Mouse (Mus musculus) lung, postnatal 0 days (tissue): ENCODE results near the gene Pik3r5. TPM values are rescaled to one million over a fixed set of nuclear protein-coding genes. Genes with fewer than 3 reads are reported as not detected.

Experiments used
- ATAC-seq: fragments of 200-750 bp; cut with Nextera tagmentation; 2 replicates; pipeline ENCODE4 v1.8.0; 2017; ENCODE audit warnings: moderate library complexity
- DNase-seq: peaks from one replicate; pipeline ENCODE4 v3.0.0-alpha.2; 2016; ENCODE audit warnings: low spot score
- H3K27ac ChIP-seq: fragments of 300-500 bp; sonication (generic); 2 replicates; pipeline ENCODE4 v1.5.1; 2014; ENCODE audit warnings: antibody characterized with exemption, mild to moderate bottlenecking, low read length, mixed read lengths
- H3K27me3 ChIP-seq: fragments of 300-500 bp; sonication (generic); replicated peaks from 2 replicates; pipeline ENCODE4 v1.6.1; 2014; ENCODE audit warnings: low read length, mixed read lengths; ENCODE audit not compliant: insufficient read depth
- H3K36me3 ChIP-seq: fragments of 300-500 bp; sonication (generic); 2 replicates; pipeline ENCODE4 v1.6.1; 2014; ENCODE audit warnings: low read length, mixed read lengths; ENCODE audit not compliant: insufficient read depth
- H3K4me1 ChIP-seq: fragments of 300-500 bp; sonication (generic); 2 replicates; pipeline ENCODE4 v1.6.1; 2014; ENCODE audit warnings: antibody characterized with exemption, low read depth, low read length, mixed read lengths; ENCODE audit not compliant: insufficient read depth
- H3K4me2 ChIP-seq: fragments of 300-500 bp; sonication (generic); replicated peaks from 2 replicates; pipeline ENCODE4 v1.6.1; 2014; ENCODE audit warnings: low read depth, mild to moderate bottlenecking, low read length, moderate library complexity, mixed read lengths
- H3K4me3 ChIP-seq: fragments of 300-500 bp; sonication (generic); 2 replicates; pipeline ENCODE4 v1.5.1; 2014; ENCODE audit warnings: low read depth, low read length
- H3K9ac ChIP-seq: fragments of 300-500 bp; sonication (generic); replicated peaks from 2 replicates; pipeline ENCODE4 v1.6.1; 2014; ENCODE audit warnings: low read depth, mild to moderate bottlenecking
- H3K9me3 ChIP-seq: fragments of 300-500 bp; sonication (generic); 2 replicates; pipeline ENCODE4 v1.6.1; 2016; ENCODE audit warnings: low read length, mixed read lengths
- CTCF ChIP-seq: IDR thresholded peaks from 2 replicates; pipeline ENCODE4 v1.5.1; 2016; ENCODE audit warnings: antibody characterized with exemption, mild to moderate bottlenecking
- EP300 ChIP-seq: IDR thresholded peaks from 2 replicates; pipeline ENCODE4 v1.6.1; 2016; ENCODE audit warnings: antibody characterized with exemption, mild to moderate bottlenecking, control low read depth
- WGBS: fragments of 180-500 bp; shearing (Covaris S2); extraction: QIAGEN DNeasy Blood & Tissue Kit; methylation state at CpG from one replicate; pipeline ENCODE4 v1.1.7; 2014; 5-methylcytosine and 5-hydroxymethylcytosine counted together
- polyA plus RNA-seq: library from polyadenylated mRNA; unstranded; fragments of >200 nt; fragmentation: Nextera tagmentation; extraction: Ambion mirVana; gene quantifications from 2 replicates; pipeline ENCODE4 v1.2.1, GENCODE M21; 2015

Gene Pik3r5
- polyA plus RNA-seq, 1 experiment from 2014 or later: 1.1 TPM

DNA sequence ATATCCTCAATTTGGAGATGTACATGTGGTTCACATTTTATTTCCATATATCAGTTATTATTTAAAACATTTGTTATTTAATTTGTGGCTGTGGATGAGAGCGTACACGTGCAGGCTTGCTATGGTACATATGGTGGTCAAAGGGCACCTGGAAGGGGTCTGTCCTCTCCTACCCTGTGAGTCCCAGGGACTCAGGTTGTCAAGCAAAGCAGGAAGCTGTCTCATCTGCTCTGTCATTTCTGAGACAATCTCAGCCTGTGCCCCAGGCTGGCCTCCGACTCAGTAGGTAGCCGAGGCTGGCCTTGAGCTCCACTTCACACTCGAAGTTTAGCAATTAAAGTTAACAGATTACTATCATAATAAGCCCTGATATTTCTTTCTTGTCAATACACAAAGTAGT, 1.6 kb downstream of the Pik3r5 start:
- Histone ChIP-seq H3K4me3 (no peak overlapping the region), H3K4me2 (no peak overlapping the region), H3K9ac (no peak overlapping the region), H3K9me3 (no peaks in the 10 kb centered on the region), H3K27me3 (no peaks in the 10 kb centered on the region), H3K27ac (no peak overlapping the region), H3K4me1 (no peaks in the 10 kb centered on the region), H3K36me3 (no peaks in the 10 kb centered on the region)
- DNase-seq: no peak
- no peak for TF ChIP-seq EP300
- TF ChIP-seq CTCF: no peak
- no peak for ATAC-seq
- WGBS: 80% methylated on average over 5 of the region's 5 CpGs

DNA sequence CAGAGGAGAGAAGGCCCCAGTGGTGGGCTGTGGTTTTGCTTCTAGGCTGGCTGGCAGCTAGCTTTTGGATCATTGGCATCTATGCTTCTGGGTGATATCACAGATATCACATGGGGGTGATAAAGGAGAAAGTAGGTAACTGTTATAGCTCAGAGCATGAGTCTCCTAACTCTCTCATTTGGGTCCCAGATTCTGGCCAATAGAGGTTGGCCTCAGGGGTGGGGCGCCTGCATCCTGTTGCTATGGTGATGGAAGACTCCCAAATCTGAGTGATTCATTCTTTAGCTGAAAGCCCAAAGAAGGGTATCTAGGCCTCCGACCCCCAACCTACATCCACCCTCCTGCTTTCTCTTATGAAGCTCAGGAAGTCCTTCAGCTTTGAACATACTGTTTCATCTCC, 2.8 kb downstream of the Pik3r5 start:
- 85% methylated on average over 2 of the region's 2 CpGs for WGBS
- ATAC-seq (no peak), DNase-seq (no peak)
- no peak overlapping the region for H3K4me2 ChIP-seq
- TF ChIP-seq EP300 (no peak), CTCF (no peak)
- H3K36me3 ChIP-seq: no peaks in the 10 kb centered on the region
- no peaks in the 10 kb centered on the region for H3K27me3 ChIP-seq
- no peak overlapping the region for H3K27ac ChIP-seq
- H3K4me1 ChIP-seq: no peaks in the 10 kb centered on the region
- no peak overlapping the region for H3K9ac ChIP-seq
- no peak overlapping the region for H3K4me3 ChIP-seq
- H3K9me3 ChIP-seq: no peaks in the 10 kb centered on the region

- Histone ChIP-seq H3K36me3 (no peaks in the 10 kb centered on the region), H3K27me3 (no peaks in the 10 kb centered on the region), H3K9me3 (no peaks in the 10 kb centered on the region), H3K4me2 (no peak overlapping the region), H3K9ac (no peak overlapping the region), H3K4me1 (no peaks in the 10 kb centered on the region), H3K27ac (no peak overlapping the region), H3K4me3 (no peak overlapping the region)
- TF ChIP-seq EP300: no peak
- no peak for TF ChIP-seq CTCF
- ATAC-seq (no peak), DNase-seq (no peak)
- 88% methylated on average over 4 of the region's 4 CpGs for WGBS
These were observed 3.7 kb downstream of the Pik3r5 start for GRCm38 (mm10) chr11:68435601-68436000.

- Histone ChIP-seq H3K9ac (no peak overlapping the region), H3K4me1 (no peaks in the 10 kb centered on the region), H3K27ac (no peak overlapping the region), H3K9me3 (no peaks in the 10 kb centered on the region), H3K4me3 (no peak overlapping the region), H3K4me2 (no peak overlapping the region), H3K36me3 (no peaks in the 10 kb centered on the region), H3K27me3 (no peaks in the 10 kb centered on the region)
- ATAC-seq (no peak), DNase-seq (no peak)
- WGBS: 72% methylated on average over 5 of the region's 5 CpGs
- TF ChIP-seq EP300: no peak
- no peak for TF ChIP-seq CTCF
These were observed 4.5 kb downstream of the Pik3r5 start for GRCm38 (mm10) chr11:68436376-68436775.

- Histone ChIP-seq H3K36me3 (no peaks in the 10 kb centered on the region), H3K27ac (no peak overlapping the region), H3K4me3 (no peak overlapping the region), H3K27me3 (no peaks in the 10 kb centered on the region), H3K4me1 (no peaks in the 10 kb centered on the region), H3K4me2 (no peak overlapping the region), H3K9me3 (no peaks in the 10 kb centered on the region), H3K9ac (no peak overlapping the region)
- peak; percentile 25 for DNase-seq
- no peak for ATAC-seq
- 73% methylated on average over 9 of the region's 9 CpGs for WGBS
- TF ChIP-seq CTCF (no peak), EP300 (no peak)
These were observed 8.2 kb downstream of the Pik3r5 start for GRCm38 (mm10) chr11:68440100-68440499.

- Histone ChIP-seq H3K4me1 (no peaks in the 10 kb centered on the region), H3K9ac (no peak overlapping the region), H3K36me3 (no peaks in the 10 kb centered on the region), H3K27ac (no peak overlapping the region), H3K9me3 (no peaks in the 10 kb centered on the region), H3K4me2 (no peak overlapping the region), H3K4me3 (no peak overlapping the region), H3K27me3 (no peaks in the 10 kb centered on the region)
- WGBS: 28% methylated on average over 2 of the region's 5 CpGs
- DNase-seq (no peak), ATAC-seq (no peak)
- TF ChIP-seq CTCF (no peak), EP300 (no peak)
These were observed 9.0 kb downstream of the Pik3r5 start for GRCm38 (mm10) chr11:68440965-68441364.

DNA sequence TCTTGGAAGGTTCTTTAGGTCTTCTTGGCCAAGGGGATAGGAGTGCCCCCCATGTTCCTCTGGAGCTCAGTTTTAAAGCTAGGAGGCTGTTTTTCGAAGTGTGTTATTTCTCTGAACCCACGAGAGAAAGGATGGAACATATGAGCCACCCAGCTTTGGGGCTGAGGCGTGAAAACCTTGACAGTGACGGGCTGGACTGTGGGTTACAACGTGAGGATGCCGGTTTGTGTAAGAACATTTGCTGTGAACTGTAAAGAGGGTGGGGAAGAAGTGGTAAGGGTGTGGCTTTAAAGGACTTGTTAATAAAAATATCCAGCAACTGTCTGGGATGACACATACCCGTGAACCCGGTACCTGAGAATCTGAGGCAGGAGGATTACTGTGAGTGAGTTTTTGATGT, 10.4 kb downstream of the Pik3r5 start:
- WGBS: 74% methylated on average over 8 of the region's 8 CpGs
- Histone ChIP-seq H3K27ac (no peak overlapping the region), H3K4me1 (no peaks in the 10 kb centered on the region), H3K9ac (no peak overlapping the region), H3K4me3 (no peak overlapping the region), H3K4me2 (no peak overlapping the region), H3K9me3 (no peaks in the 10 kb centered on the region), H3K36me3 (no peaks in the 10 kb centered on the region), H3K27me3 (no peaks in the 10 kb centered on the region)
- no peak for TF ChIP-seq CTCF
- no peak for TF ChIP-seq EP300
- DNase-seq: no peak
- ATAC-seq: no peak
